Mouse (Mus musculus): ENCODE measurements around the gene Kdelr2. TPM values are rescaled to one million over a fixed set of nuclear protein-coding genes. Genes with fewer than 3 reads are reported as not detected.

Gene Kdelr2
- total RNA-seq, 2 experiments from 2014 or later: 48.8 to 53.8 TPM

- no peak for DNase-seq (ENCODE audit: low spot score in 2 of 2)
Observed at GRCm38 (mm10) chr5:143395649-143396048, 8.0 kb upstream of the Kdelr2 start.

- DNase-seq (ENCODE audit: low spot score in 2 of 2): no peak
Observed at GRCm38 (mm10) chr5:143400501-143400900, 3.1 kb upstream of the Kdelr2 start.

GRCm38 (mm10) chr5:143401556-143401955 is 2.1 kb upstream of the Kdelr2 start:
- no peak for DNase-seq (ENCODE audit: low spot score in 2 of 2)

GRCm38 (mm10) chr5:143404148-143404930 is 701 bp downstream of the Kdelr2 start:
- no peak for DNase-seq (ENCODE audit: low spot score in 2 of 2)

GRCm38 (mm10) chr5:143405200-143405599 is 1.6 kb downstream of the Kdelr2 start:
- no peak for DNase-seq (ENCODE audit: low spot score in 2 of 2)

- no peak for DNase-seq (ENCODE audit: low spot score in 2 of 2)
Observed at GRCm38 (mm10) chr5:143406548-143406947, 2.9 kb downstream of the Kdelr2 start.

- DNase-seq (ENCODE audit: low spot score in 2 of 2): no peak
Observed at GRCm38 (mm10) chr5:143409239-143409638, 5.6 kb downstream of the Kdelr2 start.

- DNase-seq (ENCODE audit: low spot score in 2 of 2): no peak
Observed at GRCm38 (mm10) chr5:143410841-143411395, 7.3 kb downstream of the Kdelr2 start.

GRCm38 (mm10) chr5:143421484-143421883 is 17.8 kb downstream of the Kdelr2 start:
- no peak for DNase-seq (ENCODE audit: low spot score in 2 of 2)

GRCm38 (mm10) chr5:143422990-143423389 is 19.4 kb downstream of the Kdelr2 start:
- DNase-seq (ENCODE audit: low spot score in 2 of 2): no peak

- peak; percentile 63 to 65 for DNase-seq (ENCODE audit: low spot score in 2 of 2)
Observed at GRCm38 (mm10) chr5:143423899-143424519, 20.4 kb downstream of the Kdelr2 start.

GRCm38 (mm10) chr5:143434421-143434820 is 30.8 kb downstream of the Kdelr2 start:
- peak; percentile 49 to 60 for DNase-seq (ENCODE audit: low spot score in 2 of 2)

- no peak for DNase-seq (ENCODE audit: low spot score in 2 of 2)
Observed at GRCm38 (mm10) chr5:143441298-143441697, 37.7 kb downstream of the Kdelr2 start.

- no peak for DNase-seq (ENCODE audit: low spot score in 2 of 2)
Observed at GRCm38 (mm10) chr5:143441753-143442152, 38.1 kb downstream of the Kdelr2 start.

- no peak for DNase-seq (ENCODE audit: low spot score in 2 of 2)
Observed at GRCm38 (mm10) chr5:143463671-143464070, 60.0 kb downstream of the Kdelr2 start.

GRCm38 (mm10) chr5:143464100-143464756 is 60.6 kb downstream of the Kdelr2 start, which contains the start of gene Daglb:
Daglb (plus strand) TSS chr5:143464584.
- peak; percentile 86 to 92 for DNase-seq (ENCODE audit: low spot score in 2 of 2)

- DNase-seq (ENCODE audit: low spot score in 2 of 2): no peak
Observed at GRCm38 (mm10) chr5:143464757-143465118, 61.1 kb downstream of the Kdelr2 start.

- no peak for DNase-seq (ENCODE audit: low spot score in 2 of 2)
Observed at GRCm38 (mm10) chr5:143465156-143466085, 61.8 kb downstream of the Kdelr2 start.

GRCm38 (mm10) chr5:143466891-143467669 is 63.4 kb downstream of the Kdelr2 start:
- DNase-seq (ENCODE audit: low spot score in 2 of 2): no peak

- no peak for DNase-seq (ENCODE audit: low spot score in 2 of 2)
Observed at GRCm38 (mm10) chr5:143467931-143468330, 64.3 kb downstream of the Kdelr2 start.
